Mouse (Mus musculus) activated CD4-positive, CD25-positive, alpha-beta regulatory T cell, adult 4 months (primary cell): Measurements from ENCODE around the gene Ifitm5. TPM values are rescaled to one million over a fixed set of nuclear protein-coding genes. Genes with fewer than 3 reads are reported as not detected.
A peak's percentile ranks its signal among the peaks of the same experiment; 100 is the strongest.

Experiments used
- ATAC-seq: one replicate; pipeline ENCODE4 v1.8.0; 2017
- polyA plus RNA-seq, 2 experiments: library from polyadenylated mRNA; unstranded; fragments of 100-300 nt; shearing (Covaris generic); gene quantifications; one replicate each; pipeline ENCODE4 v1.2.1; 2017

The Ifitm5 gene
- polyA plus RNA-seq, 2 experiments from 2014 or later = not detected

GRCm38 (mm10) chr7:140939669-140940171, 10.4 kb downstream of the Ifitm5 start:
- no peak for ATAC-seq

DNA sequence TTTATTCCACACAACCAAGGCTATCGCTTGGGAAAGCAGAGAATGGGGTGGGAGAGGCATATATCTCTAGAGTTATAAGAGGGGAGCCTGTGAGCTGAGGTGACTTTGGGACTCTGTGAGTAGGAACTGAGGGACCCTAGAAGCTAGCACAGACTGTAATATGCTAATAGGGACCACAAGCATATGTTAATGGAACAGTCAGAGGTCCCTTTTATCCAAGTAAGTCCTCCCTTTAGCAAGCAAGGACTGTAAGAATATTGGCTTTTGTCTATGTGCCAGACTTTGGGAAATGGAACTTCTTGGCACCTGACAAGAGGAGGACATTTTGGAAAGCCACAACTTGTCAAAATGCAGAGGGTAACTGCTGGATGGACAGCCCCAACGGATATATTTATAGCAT, 11.2 kb downstream of the Ifitm5 start:
- ATAC-seq = no peak

DNA sequence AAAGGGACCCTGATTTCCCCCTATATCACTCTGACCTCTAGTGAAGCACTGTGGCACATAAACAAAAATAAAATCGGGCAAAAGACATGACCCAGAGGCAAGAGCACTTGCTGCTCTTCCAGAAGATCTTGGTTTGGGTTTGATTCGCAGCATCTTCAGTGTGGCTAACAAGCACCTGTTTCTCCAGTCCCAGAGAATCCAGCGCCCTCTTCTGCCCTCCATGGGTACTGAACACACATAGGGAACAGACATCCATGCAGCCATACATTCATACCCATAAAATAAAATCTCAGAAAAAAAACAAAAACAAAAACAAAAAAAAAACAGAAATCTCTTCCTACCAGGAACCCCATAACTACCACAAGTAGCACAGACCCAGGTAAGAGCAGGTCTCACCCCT, 11.7 kb downstream of the Ifitm5 start:
- ATAC-seq = no peak

DNA sequence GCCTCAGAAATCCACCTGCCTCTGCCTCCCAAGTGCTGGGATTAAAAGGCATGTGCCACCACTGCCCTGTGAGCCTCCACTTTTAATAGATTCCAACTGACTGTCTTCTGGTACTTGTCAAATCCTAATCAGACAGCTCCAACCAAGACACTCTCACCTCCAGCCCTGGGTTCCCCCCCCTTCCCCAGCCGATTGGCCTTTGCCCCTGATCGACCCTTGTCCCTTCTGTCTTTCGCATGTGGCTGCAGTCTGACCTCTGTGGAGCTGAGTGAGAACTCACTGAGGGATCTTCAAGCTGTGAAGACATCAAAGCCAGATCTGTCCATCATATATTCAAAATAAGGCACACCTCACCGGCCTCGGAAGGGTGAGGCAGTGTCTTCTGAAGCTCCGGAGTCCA, 22.9 kb downstream of the Ifitm5 start:
- ATAC-seq = no peak

GRCm38 (mm10) chr7:140923070-140923775, 26.9 kb downstream of the Ifitm5 start:
- no peak for ATAC-seq

- ATAC-seq = no peak
These were observed 27.6 kb downstream of the Ifitm5 start for GRCm38 (mm10) chr7:140922398-140923069.

GRCm38 (mm10) chr7:140921225-140921975, 28.7 kb downstream of the Ifitm5 start:
- no peak for ATAC-seq

DNA sequence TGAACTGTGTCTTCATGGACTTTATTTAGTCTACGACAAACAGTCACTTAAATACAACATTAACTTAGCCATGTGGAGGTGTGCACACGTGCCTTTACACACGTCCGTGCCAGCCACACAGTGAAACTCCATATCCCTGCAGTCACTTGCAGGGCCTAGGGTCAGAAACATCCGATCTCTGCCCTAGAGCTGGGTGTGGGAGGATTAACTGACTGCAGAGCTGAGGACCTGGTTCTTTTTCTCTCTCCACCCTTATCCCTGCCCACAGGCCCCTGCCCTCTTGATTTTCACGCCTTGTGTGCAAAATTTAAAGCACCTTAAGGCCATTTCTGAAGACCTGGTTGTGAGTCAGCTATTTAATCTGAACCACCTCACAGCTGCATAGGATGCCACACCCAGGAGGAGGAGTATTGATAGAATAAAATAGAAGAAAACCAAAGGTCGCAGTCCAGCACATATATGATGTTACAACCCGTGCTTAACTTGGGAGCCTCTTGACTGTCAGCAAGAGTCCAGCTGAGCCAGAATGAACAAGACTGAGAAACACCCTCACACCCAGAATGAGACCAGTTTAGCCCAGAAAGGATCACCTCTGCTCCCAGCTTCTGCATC, 29.6 kb downstream of the Ifitm5 start, which contains the start of gene Nlrp6:
Nlrp6 (plus strand) TSS at position 485 of the 612 bp plus-strand sequence.
- no peak for ATAC-seq

DNA sequence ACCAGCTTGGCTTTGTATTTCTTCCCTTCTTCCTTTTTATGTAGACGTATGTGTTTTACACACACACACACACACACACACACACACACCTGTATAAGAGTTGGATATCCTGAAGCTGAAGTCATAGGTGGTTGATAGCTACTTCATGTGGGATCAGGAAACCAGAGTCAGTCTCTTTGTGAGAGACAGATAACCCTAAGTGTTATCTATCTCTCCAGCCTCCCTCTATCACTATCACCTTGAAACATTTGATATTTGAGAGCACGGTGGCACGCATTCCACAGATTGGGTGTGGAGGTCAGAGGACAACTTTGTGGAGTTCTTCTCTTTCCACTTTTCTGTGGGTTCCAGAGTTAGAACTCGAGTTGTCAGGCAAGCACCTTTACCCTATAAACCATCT, 30.2 kb downstream of the Ifitm5 start:
- no peak for ATAC-seq

DNA sequence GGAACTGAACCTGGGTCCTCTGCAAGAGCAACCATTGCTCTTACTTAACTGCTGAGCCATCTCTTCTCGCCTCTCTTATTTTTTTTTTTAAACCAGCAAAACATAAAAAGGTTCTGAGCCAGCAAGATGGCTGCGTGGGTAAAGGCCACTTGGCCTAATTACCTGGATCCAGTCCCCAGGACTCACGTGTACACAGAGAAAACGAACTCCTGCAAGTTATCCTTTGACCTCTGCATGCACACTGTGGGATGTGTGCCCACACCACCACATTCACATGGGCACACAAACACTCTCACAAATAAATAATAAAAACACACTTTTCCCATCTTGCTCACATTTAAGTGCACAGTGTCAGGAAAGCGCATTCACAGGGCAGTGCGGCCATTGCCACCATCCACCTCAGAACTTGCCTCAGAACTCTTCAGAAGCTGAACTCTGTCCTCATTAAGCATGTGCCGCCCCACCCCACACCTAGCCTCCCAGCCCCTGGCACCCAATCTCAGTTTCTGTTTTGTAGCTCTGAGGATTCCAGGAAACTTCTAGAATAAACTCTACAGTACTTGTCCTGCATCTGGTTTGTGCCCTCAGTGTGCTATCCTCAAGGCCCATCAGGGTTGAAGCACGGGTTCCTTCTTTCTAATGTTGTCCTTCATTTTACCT, 35.9 kb downstream of the Ifitm5 start:
- no peak for ATAC-seq

GRCm38 (mm10) chr7:140912846-140913482, 37.1 kb downstream of the Ifitm5 start:
- no peak for ATAC-seq

GRCm38 (mm10) chr7:140912293-140912692, 37.8 kb downstream of the Ifitm5 start:
- no peak for ATAC-seq

DNA sequence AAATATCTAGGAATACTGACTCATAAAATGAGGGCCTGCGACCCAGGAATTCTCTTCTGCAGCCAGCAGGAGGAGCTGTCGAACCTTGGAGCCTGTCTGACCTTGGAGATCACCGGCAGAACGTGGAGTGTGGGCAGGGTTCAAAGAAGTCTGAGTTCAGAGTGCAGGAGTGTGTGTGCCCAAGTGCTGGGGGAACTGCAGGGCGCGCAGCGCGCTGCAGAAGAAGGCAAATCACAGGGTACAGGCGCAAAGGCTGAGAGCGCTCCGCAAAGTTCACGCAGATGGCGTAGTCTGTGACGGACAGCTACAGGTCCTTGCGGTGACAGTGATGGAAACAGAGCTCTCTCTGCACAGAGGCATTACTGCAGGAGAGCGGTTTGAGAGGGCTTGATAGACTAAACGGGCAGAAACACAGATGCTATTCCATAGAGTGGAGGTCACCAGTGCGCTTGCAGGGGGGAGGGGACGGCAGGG, 41.4 kb downstream of the Ifitm5 start:
- peak; percentile 76 for ATAC-seq

DNA sequence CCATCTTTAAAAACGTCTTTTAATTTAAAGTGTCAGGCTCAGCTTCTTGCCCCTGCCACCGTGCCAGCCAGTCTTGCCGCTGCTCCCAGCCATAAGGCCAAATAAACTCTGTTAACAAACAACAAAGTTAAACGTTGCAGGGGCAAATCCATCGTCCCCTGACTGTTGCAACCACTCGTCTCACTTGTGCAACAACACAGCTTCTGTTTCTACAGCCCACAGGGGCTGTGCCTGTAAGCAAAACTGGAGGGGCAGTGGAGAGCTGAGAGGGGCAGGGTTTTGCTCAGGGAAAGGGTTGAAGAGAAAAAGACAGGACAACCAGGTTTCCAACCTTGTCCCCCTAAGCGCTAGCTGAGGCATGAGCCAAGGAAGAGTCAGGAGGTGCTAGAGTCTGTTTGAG, 41.9 kb downstream of the Ifitm5 start:
- ATAC-seq = no peak

- ATAC-seq = no peak
These were observed 42.4 kb downstream of the Ifitm5 start for GRCm38 (mm10) chr7:140907697-140908096.

DNA sequence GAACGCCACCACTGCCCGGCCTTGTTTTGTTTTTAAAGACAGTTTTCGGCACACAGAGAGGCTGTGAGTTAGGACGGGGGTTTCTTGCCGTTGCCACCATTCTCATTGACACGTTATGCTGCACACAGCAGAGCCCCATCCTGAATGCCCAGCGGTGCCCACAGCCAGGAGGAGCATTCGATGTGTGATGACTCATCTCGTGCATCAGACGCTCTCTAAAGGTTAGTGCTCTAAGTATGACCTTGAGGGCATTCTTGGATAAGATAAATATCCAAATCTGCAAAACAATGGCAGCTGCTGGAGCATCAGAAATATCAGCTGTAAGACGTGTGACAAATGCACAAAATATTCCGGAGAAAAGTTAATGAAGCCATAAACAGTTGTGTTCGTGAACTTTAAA, 43.0 kb downstream of the Ifitm5 start:
- no peak for ATAC-seq

- ATAC-seq = no peak
These were observed 44.4 kb downstream of the Ifitm5 start for GRCm38 (mm10) chr7:140905642-140906081.

- ATAC-seq = no peak
These were observed 46.9 kb downstream of the Ifitm5 start for GRCm38 (mm10) chr7:140903212-140903611.

DNA sequence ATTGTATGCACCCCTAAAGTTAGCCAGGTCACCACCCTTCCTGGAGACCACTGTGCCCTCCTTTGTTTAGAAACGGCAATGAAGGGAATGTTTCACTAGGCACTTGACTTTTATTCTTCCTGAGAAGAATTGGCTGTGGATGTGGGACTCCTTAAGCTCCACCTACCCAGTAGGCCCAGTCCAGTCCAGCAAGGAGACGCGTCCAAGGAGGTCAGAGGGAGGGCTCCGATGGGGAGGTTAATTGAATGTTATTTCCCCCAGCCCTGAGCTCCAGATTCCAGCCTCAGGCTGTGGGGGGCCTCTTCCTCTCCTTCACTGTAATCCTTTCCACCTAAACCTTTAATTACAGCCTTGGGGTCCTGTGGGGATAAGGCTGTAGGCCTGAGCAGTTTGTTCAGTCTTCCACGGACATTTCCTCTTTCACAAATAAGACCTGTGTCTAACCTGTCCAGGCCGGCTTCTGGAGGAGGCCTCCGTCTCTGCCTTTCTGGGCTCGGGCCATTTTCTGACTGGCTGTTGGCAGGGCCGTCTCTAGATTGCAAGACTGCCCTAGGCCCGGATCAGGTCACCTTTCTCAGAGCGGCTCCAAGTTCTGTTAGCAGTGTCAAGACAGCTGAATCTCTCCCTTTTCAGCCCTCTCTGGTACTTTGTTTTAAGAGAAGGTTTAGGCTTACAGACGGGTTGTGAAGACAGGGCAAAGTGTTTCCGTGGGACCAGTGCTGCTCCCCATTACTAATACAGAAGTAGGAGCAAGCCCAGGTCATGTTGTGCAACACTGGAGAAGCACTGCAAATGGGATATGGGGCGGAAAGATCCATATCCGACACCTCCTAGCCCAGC, 47.8 kb downstream of the Ifitm5 start:
- no peak for ATAC-seq

DNA sequence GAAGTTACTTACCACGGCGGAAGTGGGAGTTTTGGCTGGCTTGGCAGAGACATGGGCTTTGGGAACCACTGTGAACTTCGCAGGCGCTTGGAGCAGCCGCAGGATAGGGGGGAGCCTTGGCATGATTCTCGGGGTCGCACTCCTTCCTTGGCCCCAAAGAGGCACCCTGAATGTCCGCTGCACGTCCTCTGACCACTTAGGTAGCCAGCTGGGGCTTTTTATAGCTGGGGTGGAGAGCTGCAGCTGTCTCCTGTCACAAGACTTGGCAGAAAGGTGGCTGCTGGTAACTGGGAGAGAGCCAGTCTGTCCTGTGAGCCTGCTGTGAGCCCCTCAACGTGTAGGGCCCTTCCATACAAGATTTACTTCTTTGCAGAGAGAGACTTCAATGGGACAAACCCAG, 49.9 kb downstream of the Ifitm5 start, which contains the start of gene Cox8b:
Cox8b (minus strand) TSS at position 227 of the 400 bp plus-strand sequence.
- no peak for ATAC-seq

GRCm38 (mm10) chr7:140899121-140899520, 51.0 kb downstream of the Ifitm5 start:
- ATAC-seq = no peak
